Mouse (Mus musculus) ES-E14 (cell line): Measurements from ENCODE around the gene Rnf185. TPM values are rescaled to one million over a fixed set of nuclear protein-coding genes. Genes with fewer than 3 reads are reported as not detected.

Experiments used
- DNase-seq: peaks from one replicate; pipeline ENCODE4 v3.0.0-alpha.2; 2013; ENCODE audit warnings: low read depth, low spot score
- H3K27ac ChIP-seq: 2 replicates; pipeline ENCODE4 v1.5.1; 2012; ENCODE audit warnings: low read depth, mild to moderate bottlenecking, low read length, moderate library complexity, mixed read lengths; ENCODE audit not compliant: poor library complexity, insufficient read depth, severe bottlenecking
- H3K36me3 ChIP-seq: 2 replicates; pipeline ENCODE4 v1.6.1; 2012; ENCODE audit warnings: mild to moderate bottlenecking, low read length, moderate library complexity, mixed read lengths; ENCODE audit not compliant: control insufficient read depth, poor library complexity, insufficient read depth, severe bottlenecking
- H3K4me1 ChIP-seq, 2 experiments: fragments of 150-350 bp in 1 of 2; sonication (generic) in 1 of 2; 2 replicates each; pipeline ENCODE4 v1.6.1; 2012; ENCODE audit warnings: low read length in 2 of 2, mild to moderate bottlenecking in 1 of 2, mixed read lengths in 1 of 2; ENCODE audit not compliant: control insufficient read depth in 2 of 2, insufficient read depth in 2 of 2, poor library complexity in 1 of 2
- H3K4me3 ChIP-seq, 2 experiments: fragments of 150-350 bp in 1 of 2; sonication (generic) in 1 of 2; 2 replicates each; pipeline ENCODE4 v1.5.1; 2012; ENCODE audit warnings: low read length in 2 of 2, low read depth in 1 of 2, mild to moderate bottlenecking in 1 of 2, mixed read lengths in 1 of 2; ENCODE audit not compliant: insufficient read depth in 1 of 2, poor library complexity in 1 of 2, severe bottlenecking in 1 of 2
- H3K9ac ChIP-seq: 2 replicates; pipeline ENCODE4 v1.6.1; 2012; ENCODE audit warnings: low read depth, mild to moderate bottlenecking, low read length, mixed read lengths; ENCODE audit not compliant: poor library complexity, insufficient read depth, severe bottlenecking
- H3K9me3 ChIP-seq: fragments of 150-350 bp; sonication (generic); 2 replicates; pipeline ENCODE4 v1.6.1; 2012; ENCODE audit warnings: low read depth, mild to moderate bottlenecking, low read length; ENCODE audit not compliant: control insufficient read depth, insufficient read depth
- CHD2 ChIP-seq: IDR thresholded peaks from 2 replicates; pipeline ENCODE4 v1.6.1; 2014; ENCODE audit warnings: mild to moderate bottlenecking, low read depth, low read length, inconsistent platforms
- HCFC1 ChIP-seq: IDR thresholded peaks from 2 replicates; pipeline ENCODE4 v1.6.1; 2012; ENCODE audit warnings: low read length, inconsistent platforms, borderline replicate concordance; ENCODE audit not compliant: insufficient read depth
- MAFK ChIP-seq: IDR thresholded peaks from 2 replicates; pipeline ENCODE4 v1.6.1; 2014; ENCODE audit warnings: mild to moderate bottlenecking, low read depth, low read length, inconsistent platforms; ENCODE audit not compliant: insufficient read depth
- ZC3H11A ChIP-seq: IDR thresholded peaks from 2 replicates; pipeline ENCODE4 v1.6.1; 2012; ENCODE audit warnings: low read depth, mild to moderate bottlenecking, inconsistent platforms, low read length, borderline replicate concordance
- ZNF384 ChIP-seq: IDR thresholded peaks from 2 replicates; pipeline ENCODE4 v1.6.1; 2012; ENCODE audit warnings: low read depth, low read length, inconsistent platforms
- in situ Hi-C, 2 experiments: fragments of 600-800 bp; cut with MboI; formaldehyde crosslinking; loops; one replicate each; pipeline ENCODE4 v1.15.1; 2025; ENCODE audit warnings: low sequenced_read_pairs in 2 of 2, inconsistent platforms in 1 of 2; ENCODE audit not compliant: unreplicated experiment in 2 of 2
- total RNA-seq: library from RNA; depleted of rRNA; stranded (reverse); fragments of 300-350 nt; gene quantifications from 2 replicates; pipeline ENCODE4 v1.2.3, GENCODE M21; 2012

Rnf185 gene
- total RNA-seq, 1 experiment = 15.5 TPM

DNA sequence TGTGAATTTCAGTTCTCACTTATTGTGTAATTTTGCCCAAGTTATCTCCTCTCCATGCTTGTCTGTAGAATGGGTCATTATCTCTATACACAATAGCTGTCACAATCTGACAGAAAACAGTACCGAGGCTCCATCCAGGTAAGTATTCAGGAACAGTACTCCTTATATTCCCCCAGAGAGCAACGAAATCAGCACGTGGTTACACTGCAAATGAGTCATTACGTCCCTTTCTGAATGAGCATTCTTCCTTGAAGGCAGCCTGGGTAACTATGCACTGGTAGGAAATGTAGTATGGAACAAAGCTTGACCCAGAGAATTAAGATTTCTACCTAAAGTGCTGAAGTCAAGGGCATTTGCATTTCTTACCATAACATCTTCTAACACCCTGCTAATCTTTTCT, 9.5 kb downstream of the Rnf185 start:
- TF ChIP-seq CHD2 = no peak
- TF ChIP-seq HCFC1 = no peak
- no peak for TF ChIP-seq MAFK
- no peak for TF ChIP-seq ZNF384
- TF ChIP-seq ZC3H11A = no peak
- Histone ChIP-seq H3K27ac (no peak overlapping the region), H3K36me3 (no peaks in the 10 kb centered on the region), H3K4me1 (no peaks in the 10 kb centered on the region), H3K9ac (no peak overlapping the region), H3K9me3 (no peaks in the 10 kb centered on the region), H3K4me3 (no peak overlapping the region)
- in situ Hi-C loops = no loop called here
- no peak for DNase-seq

DNA sequence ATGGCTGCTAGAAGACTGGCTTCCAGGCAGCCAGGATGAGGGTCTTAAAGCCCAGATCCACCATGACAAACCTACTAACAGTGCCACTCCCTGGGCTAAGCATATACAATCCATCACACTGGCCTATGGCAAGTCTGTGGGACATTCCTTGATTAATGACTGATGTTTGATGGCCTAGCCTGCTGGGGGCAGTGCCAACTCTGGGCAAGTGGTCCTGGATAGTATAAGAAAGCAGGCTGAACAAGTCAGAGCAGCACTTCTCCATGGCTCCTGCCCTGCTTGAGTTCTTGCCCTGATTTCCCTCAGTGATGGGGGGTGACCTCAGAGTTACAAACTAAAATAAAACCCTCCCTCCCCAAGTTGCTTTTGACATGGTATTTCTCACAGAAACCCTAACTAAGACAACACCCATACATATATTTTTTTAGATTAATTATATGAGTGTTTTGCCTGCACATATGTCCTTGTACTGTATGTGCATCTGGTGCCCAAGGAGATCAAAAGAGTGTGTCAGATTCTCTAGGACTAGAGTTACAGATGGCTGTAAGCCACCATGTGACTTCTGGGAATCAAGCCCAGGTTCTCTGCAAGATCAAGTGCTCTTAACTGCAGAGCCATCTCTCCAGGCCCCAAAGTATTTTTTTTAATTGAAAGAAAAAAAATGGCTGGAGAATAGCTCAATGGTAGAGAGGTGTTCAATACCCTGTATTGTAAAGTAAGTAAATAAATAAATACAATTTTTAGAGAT, 10.3 kb downstream of the Rnf185 start:
- no peaks in the 10 kb centered on the region for H3K4me1 ChIP-seq
- H3K36me3 ChIP-seq = no peaks in the 10 kb centered on the region
- H3K27ac ChIP-seq = no peak overlapping the region
- no peak overlapping the region for H3K9ac ChIP-seq
- TF ChIP-seq HCFC1 (no peak), ZNF384 (no peak), CHD2 (no peak), ZC3H11A (no peak), MAFK (no peak)
- no peak for DNase-seq
- H3K4me3 ChIP-seq = no peak overlapping the region
- in situ Hi-C loops = no loop called here
- H3K9me3 ChIP-seq = no peaks in the 10 kb centered on the region

DNA sequence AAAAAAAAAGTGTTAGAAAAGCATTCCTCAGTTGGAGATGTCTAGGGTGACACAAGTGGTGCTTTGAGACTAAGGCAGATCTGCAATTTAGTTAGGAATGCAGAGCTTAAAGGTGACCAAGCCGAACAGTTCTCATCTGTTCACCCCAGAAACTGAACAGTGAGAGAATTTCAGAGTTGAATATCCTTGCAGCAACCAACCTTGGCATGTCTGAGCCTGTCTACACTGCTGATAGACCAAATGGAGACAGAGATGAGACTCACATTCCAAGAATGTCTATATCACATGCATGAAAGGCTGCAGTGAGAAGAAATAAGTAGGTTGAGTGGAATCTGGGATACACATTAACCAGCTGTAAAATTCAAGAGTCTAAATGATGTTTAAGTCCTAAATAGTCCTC, 14.5 kb downstream of the Rnf185 start:
- no peak for DNase-seq
- no peak overlapping the region for H3K9ac ChIP-seq
- in situ Hi-C loops = no loop called here

DNA sequence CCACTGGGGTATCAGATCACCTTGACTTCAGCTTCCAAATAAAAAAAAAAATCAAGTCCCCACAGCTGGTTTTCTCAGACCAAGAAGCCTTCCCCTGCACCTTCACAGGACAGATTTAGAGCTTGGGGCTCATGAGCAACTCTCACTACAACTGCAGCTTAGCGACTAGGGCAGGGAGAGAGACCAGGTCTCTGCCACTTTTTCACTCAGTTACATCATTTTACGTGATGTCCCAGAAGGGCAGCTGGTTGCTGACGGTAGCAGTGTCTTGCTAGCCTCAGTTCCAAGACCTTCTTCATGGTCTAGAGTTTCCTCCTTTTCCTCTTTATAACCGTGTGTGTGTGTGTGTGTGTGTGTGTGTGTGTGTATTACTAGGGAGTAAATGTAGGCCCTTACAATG, 18.4 kb downstream of the Rnf185 start:
- Histone ChIP-seq H3K27ac (no peak overlapping the region), H3K9me3 (no peaks in the 10 kb centered on the region), H3K4me1 (peaks cover 2 to 6% of the 10 kb centered on the region in 2 experiments; a peak in 1 of 4 replicates), H3K36me3 (no peaks in the 10 kb centered on the region), H3K4me3 (no peak overlapping the region), H3K9ac (no peak overlapping the region)
- in situ Hi-C loops = no loop called here
- TF ChIP-seq MAFK = no peak
- no peak for TF ChIP-seq HCFC1
- no peak for TF ChIP-seq CHD2
- no peak for TF ChIP-seq ZNF384
- no peak for DNase-seq

More for the DNA sequence above, 14.5 kb downstream of the Rnf185 start:
- TF ChIP-seq CHD2 (no peak), ZNF384 (no peak), MAFK (no peak), ZC3H11A (no peak), HCFC1 (no peak)
- H3K36me3 ChIP-seq = no peaks in the 10 kb centered on the region
- H3K27ac ChIP-seq = no peak overlapping the region
- no peaks in the 10 kb centered on the region for H3K9me3 ChIP-seq
- H3K4me1 ChIP-seq = peaks cover 0 to 4% of the 10 kb centered on the region in 2 experiments; a peak in 1 of 4 replicates
- H3K4me3 ChIP-seq = no peak overlapping the region

DNA sequence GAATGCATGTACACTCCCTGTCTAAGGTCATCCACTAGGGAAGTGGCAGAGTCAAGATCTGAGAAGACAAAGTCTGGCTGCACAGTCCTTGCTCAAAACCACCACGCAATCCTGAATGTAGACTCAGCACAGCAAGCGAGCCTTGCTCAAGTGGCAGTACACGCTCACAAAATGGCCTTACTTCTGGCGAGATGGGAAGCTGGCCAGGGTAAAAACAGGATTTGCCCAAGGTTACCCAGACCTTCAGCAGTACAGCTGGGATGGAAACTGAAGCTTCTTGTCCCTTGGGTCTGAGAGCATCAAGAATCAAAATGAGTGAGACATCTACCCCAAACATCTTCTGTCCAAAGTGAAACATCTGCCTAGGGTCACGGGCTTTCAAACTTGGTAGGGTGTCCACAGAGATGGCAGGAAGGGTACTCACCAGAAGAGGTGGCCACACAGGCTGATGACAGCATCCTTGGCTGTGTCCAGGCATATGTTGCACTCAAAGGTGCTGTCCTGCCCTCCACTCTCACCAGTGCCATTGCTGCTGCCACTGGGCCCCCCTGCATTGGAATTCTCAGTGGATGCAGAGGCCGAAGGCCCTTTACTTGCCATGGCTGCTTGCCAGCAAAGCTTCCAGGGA, 20.1 kb downstream of the Rnf185 start:
- no peak overlapping the region for H3K27ac ChIP-seq
- DNase-seq = no peak
- H3K4me3 ChIP-seq = no peak overlapping the region
- H3K9me3 ChIP-seq = no peaks in the 10 kb centered on the region
- H3K4me1 ChIP-seq = peaks cover 2 to 8% of the 10 kb centered on the region in 2 experiments; a peak in 1 of 4 replicates
- no peak overlapping the region for H3K9ac ChIP-seq
- H3K36me3 ChIP-seq = no peaks in the 10 kb centered on the region
- TF ChIP-seq ZNF384 = no peak
- TF ChIP-seq MAFK = no peak
- no peak for TF ChIP-seq ZC3H11A
- no peak for TF ChIP-seq CHD2
- TF ChIP-seq HCFC1 = no peak
- in situ Hi-C loops = no loop called here
